Mouse (Mus musculus): ENCODE measurements around the gene Kifc1.
A peak's percentile ranks its signal among the peaks of the same experiment; 100 is the strongest.

Kifc1 gene

GRCm38 (mm10) chr17:33890533-33891059 lies at the start of gene Kifc1:
TSS of gene Kifc1 (minus strand) at chr17:33890661.
- peak; percentile 99 for DNase-seq

DNA sequence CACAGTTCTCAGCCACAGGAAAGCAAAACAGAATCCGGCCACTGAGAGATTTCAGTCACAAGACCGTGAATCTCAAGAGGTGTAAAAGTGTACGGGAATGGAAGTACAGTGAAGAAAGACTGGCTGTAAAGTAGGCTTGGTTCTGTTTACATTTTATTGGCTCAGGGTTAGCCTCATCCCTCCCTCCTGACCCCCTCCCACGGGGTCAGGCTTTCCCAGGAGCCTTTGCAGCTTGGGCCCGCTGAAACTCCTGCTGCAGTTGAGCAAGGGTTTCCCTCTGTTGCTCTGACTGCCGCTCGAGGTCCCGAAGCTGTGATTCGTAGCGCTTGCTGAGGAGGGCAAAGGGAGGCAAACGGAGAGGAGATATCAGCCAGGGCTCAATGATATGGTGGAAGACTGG lies 48.3 kb upstream of the Kifc1 start:
- no peak for DNase-seq

DNA sequence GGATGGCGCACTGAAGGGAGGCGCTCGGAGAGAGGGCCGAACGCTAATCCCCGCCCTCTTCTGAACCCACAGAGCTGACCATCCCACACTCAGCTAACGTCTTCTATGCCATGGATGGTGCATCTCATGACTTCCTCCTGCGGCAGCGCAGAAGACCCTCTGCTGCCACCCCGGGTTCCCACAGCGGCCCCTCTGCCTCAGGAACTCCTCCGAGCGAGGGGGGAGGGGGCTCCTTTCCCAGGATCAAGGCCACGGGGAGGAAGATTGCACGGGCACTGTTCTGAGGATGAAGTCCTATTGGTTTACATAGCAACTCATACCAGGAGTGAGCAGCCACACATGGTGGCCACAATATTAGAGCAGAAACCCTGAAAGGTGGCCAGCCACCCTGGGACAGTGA lies 46.5 kb upstream of the Kifc1 start:
- DNase-seq, result peak; percentile 16

DNA sequence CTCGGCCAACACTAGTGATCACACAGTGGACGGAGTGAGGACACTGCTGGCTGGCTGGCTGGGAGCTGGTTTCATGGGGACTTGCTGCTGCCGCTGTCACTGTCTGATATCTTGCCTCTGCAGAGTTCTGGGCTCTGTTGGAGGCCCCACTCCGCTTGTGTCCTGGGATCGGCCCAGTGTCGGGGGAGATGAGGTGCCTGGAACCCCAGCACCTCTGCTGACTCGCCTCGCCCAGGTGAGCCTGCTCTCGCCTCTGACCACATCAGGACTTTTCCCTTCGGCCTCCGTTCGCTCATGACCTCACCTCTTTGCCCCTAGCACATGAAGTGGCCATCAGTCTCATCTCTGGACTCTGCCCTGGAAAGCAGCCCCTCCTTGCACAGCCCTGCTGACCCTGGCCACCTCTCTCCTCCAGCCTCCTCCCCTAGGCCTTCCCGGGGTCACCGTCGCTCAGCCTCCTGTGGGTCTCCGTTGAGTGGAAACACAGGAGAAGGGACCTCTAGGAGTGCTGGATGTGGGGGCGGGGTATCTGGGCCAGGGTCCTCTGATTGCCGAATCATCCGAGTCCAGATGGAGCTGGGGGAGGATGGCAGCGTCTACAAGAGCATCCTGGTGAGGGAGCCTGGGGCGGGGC lies 45.1 kb upstream of the Kifc1 start:
- DNase-seq, result no peak

GRCm38 (mm10) chr17:33932970-33933369 lies 42.5 kb upstream of the Kifc1 start:
- DNase-seq, result no peak

DNA sequence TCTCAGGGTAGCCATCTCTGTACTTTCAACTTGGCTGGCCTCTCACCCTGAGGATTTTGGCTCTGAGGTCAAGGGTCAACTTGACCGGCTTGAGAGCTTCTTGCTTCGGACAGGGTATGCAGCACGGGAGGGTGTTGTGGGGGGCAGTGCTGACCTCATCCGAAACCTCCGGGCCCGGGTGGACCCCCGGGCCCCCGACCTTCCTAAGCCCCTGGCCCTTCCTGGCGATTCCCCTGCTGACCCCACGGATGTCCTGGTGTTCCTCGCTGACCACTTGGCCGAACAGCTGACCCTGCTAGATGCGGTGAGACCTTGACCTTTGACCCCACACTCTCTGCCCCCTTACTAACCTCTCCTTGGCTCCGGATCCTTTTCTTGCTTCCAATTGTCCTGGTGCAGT lies 42.0 kb upstream of the Kifc1 start:
- no peak for DNase-seq

GRCm38 (mm10) chr17:33931947-33932346 lies 41.5 kb upstream of the Kifc1 start:
- DNase-seq, result no peak

DNA sequence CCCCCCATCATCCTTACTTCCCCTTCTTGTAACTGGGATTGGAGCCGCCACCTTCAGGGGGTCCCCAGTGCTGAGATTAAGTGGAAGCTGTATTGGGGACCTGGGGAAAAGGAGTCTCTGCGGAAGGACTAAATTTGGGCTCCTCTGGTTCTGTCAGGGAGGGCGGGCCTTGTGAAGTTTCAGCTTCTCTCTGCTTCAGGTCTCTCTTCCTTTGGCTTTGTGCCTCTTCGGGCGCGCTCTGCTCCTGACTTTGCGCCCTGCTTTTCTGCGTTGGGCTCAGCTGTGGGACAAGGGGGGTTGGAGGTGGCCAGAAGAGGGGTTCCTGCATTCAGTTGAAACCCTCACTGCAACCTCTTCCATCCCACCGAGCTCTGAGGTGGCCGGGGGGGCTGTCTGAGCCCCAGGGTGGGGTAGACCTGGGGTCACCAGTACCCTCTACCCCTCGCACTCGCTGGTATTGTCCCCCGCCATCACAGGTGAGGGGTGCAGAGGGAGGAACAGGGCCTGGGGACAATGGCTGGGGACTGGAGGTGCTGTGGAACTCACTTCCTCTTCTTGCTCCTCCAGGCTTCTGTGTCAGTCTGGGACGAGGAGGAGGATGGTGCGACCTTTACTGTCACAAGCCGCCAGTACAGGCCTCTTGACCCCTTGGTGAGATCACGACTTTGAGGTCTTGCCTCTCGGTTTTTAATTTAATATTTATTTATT lies 40.9 kb upstream of the Kifc1 start:
- peak; percentile 45 for DNase-seq

- peak; percentile 80 for DNase-seq
These were observed 40.1 kb upstream of the Kifc1 start for GRCm38 (mm10) chr17:33930280-33931158.

- peak; percentile 99 for DNase-seq
These were observed 39.2 kb upstream of the Kifc1 start, which contains the start of gene Rgl2 for GRCm38 (mm10) chr17:33929371-33930279. TSS of gene Rgl2 (plus strand) at chr17:33929543.

DNA sequence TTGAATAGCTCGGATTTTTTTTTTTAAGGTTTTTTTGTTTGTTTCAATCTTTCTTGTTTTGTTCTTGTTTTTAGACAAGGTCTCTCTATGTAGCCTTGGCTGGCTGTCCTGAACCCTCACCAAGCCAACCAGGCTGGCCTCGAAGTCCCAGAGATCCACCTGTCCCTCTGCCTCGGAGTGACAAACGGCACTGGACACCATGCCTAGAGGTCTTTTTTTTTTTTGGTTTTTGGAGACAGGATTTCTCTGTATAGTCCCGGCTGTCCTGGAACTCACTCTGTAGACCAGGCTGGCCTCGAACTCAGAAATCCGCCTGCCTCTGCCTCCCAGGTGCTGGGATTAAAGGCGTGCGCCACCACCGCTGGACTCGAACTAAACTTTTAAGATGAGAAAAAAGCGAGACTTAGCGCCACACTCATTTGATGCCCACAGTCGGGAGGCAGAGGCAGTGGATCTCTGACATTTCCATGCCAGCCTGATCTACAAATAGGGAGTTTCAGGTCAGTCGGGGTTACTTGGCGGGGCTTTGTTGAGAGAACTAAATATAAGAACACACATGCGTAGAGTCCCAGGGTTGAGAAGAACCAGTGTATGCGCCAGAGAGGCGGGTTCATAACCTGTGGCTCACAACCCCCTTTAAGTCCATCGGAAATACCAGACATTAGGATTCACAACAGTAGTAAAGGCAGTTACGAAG lies 37.9 kb upstream of the Kifc1 start:
- no peak for DNase-seq

- peak; percentile 55 for DNase-seq
These were observed 35.9 kb upstream of the Kifc1 start for GRCm38 (mm10) chr17:33926207-33926932.

- peak; percentile 16 for DNase-seq
These were observed 35.1 kb upstream of the Kifc1 start for GRCm38 (mm10) chr17:33925406-33926116.

DNA sequence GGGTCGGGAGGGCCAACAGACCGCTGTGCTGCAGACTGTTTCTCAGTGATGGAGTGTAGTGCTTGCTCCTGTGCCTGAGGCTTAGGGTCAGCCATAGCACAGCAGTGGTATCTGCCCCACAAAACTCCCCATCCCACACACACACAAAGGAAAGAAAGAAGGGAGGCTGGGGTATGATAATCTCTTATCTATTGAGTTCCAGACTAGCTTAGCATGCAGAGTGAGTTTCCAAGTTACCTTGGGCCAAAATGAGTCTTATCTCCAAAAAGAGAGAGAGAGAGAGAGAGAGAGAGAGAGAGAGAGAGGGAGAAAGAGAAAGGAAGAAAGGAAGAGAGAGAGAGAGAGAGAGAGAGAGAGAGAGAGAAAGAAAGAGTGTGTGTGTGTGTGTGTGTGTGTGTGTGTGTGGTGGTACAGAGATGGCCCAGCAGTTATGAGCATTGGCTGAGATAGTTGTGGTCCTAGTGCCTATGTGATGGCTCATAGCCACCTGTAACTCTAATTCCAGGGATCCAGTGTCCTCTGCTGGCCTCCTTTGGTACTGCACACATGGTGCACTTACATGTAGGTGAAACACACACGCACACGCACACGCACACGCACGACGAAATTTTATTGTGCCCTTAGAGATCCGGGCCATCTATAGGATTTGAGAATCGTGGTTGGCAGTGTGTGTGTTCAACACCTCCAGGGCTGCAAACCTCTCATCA lies 34.3 kb upstream of the Kifc1 start:
- DNase-seq, result peak; percentile 81

DNA sequence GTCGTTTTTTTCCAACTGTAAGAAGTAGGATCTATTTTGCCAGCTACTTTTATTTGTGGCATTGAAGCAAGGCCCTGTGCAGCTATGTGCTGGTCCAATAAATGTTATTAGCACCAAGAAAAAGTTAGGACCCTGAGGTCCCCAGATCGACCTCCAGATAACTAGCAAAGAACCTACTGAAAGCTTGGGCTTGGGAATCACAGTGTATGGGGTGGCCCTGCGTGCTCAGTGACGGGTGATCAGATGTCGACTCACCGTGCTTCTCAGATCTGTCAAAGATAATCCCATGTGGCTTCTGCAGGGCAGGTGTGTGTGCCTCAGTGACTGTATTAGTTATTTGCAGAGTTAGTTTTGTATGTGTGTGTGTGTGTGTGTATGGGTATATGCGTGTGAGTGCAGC lies 30.9 kb upstream of the Kifc1 start:
- no peak for DNase-seq

- DNase-seq, result peak; percentile 94
These were observed 30.0 kb upstream of the Kifc1 start for GRCm38 (mm10) chr17:33920282-33921097.

GRCm38 (mm10) chr17:33919351-33920281 lies 29.2 kb upstream of the Kifc1 start:
- DNase-seq, result peak; percentile 79

Data from thymus, postnatal 4 days (tissue).